In the genomic region with DNA sequence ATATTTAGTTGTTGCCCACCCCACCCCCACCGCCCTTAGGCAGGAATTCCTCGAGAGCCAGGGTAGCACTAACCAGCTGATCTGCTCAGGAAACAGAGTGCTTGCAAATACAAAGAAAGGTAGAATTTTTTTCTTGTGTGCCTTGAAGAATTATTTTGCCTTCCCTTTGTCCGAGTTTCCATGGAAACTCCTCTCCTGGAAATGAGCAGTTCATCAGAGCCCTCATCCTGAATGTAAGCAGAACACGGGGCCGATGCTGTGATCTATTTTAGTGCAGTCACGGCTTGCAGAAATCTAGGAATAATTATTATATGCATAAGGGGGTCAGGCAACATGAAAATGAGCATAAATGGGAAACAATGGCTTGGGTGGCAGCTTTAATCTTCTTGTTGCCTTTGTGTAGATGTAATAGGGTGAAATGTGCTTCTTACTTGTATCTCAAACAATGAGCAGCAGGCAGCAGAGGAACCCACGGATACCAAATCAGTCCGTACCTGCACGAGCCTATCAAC, we compare ENCODE assay signal across 12 mouse cellular contexts.
DNase-seq lines count a peak whose midpoint lies in the region; ATAC-seq lines count a peak whose summit lies in the region.
"Had no signal": no experiment of that assay in that cellular context is flagged by ENCODE, and none has a peak within 500 bp of the region (broad histone marks: within the 10 kb centered on the region; RNA-seq: fewer than 3 reads in every experiment).

No protein-coding gene starts in this region.

- H3K27ac ChIP-seq in intestine, embryonic 14.5 days (ENCODE audit: low read depth), result no peak overlapping the region
- no peak overlapping the region for H3K27ac ChIP-seq in intestine, embryonic 15.5 days
- peak overlapping the region; percentile 73 for H3K27ac ChIP-seq in forebrain, embryonic 16.5 days (ENCODE audit: low read length)
- H3K27ac ChIP-seq in midbrain, embryonic 11.5 days (ENCODE audit: low read depth, low read length), result no peak overlapping the region
- H3K27ac ChIP-seq: heart, embryonic 15.5 days had no signal

- H3K27me3 ChIP-seq in intestine, embryonic 14.5 days (replicated peaks; ENCODE audit: control insufficient read depth, insufficient read depth, low read length), result no peaks in the 10 kb centered on the region
- H3K27me3 ChIP-seq in intestine, embryonic 15.5 days (replicated peaks), result no peaks in the 10 kb centered on the region
- H3K27me3 ChIP-seq in forebrain, embryonic 16.5 days (replicated peaks; ENCODE audit: control insufficient read depth, insufficient read depth, low read length), result no peaks in the 10 kb centered on the region
- H3K27me3 ChIP-seq in midbrain, embryonic 11.5 days (ENCODE audit: control insufficient read depth, insufficient read depth, low read length), result no peaks in the 10 kb centered on the region
- H3K27me3 ChIP-seq: heart, embryonic 15.5 days had no signal

- peaks cover 10% of the 10 kb centered on the region; the same call in 1 of the 2 replicates for H3K4me1 ChIP-seq in intestine, embryonic 14.5 days (replicated peaks; ENCODE audit: control insufficient read depth, insufficient read depth, low read length)
- 0 out of 2 replicates have a peak, but pooled peaks cover 5% of the 10 kb centered on the region for H3K4me1 ChIP-seq in intestine, embryonic 15.5 days (replicated peaks)
- peaks cover 12% of the 10 kb centered on the region for H3K4me1 ChIP-seq in forebrain, embryonic 16.5 days (replicated peaks; ENCODE audit: control insufficient read depth, insufficient read depth, low read length)
- peaks cover 19% of the 10 kb centered on the region for H3K4me1 ChIP-seq in midbrain, embryonic 11.5 days (ENCODE audit: control insufficient read depth, insufficient read depth, low read length)
- H3K4me1 ChIP-seq: heart, embryonic 15.5 days had no signal

- no peak overlapping the region for H3K4me2 ChIP-seq in intestine, embryonic 14.5 days (ENCODE audit: low read length)
- H3K4me2 ChIP-seq in intestine, embryonic 15.5 days (replicated peaks), result no peak overlapping the region
- H3K4me2 ChIP-seq in forebrain, embryonic 16.5 days (ENCODE audit: low read length), result peak overlapping the region; percentile 24
- peak overlapping the region; percentile 31 for H3K4me2 ChIP-seq in midbrain, embryonic 11.5 days
- H3K4me2 ChIP-seq: heart, embryonic 15.5 days had no signal

- 50% methylated on average over 9 of the region's 9 CpGs for WGBS in intestine, embryonic 14.5 days
- 53% methylated on average over 9 of the region's 9 CpGs for WGBS in intestine, embryonic 15.5 days
- 8% methylated on average over 9 of the region's 9 CpGs for WGBS in forebrain, embryonic 16.5 days
- WGBS in midbrain, embryonic 11.5 days, result 22% methylated on average over 9 of the region's 9 CpGs

- ATAC-seq in intestine, embryonic 14.5 days (replicated peaks; ENCODE audit: low FRiP score, low TSS enrichment, low read depth), result peak; percentile 53; the same call in 1 of the 2 replicates
- no peak for ATAC-seq in intestine, embryonic 15.5 days
- peak; percentile 79 for ATAC-seq in forebrain, embryonic 16.5 days
- peak; percentile 69 for ATAC-seq in midbrain, embryonic 11.5 days (ENCODE audit: low FRiP score)
- ATAC-seq in megakaryocyte, adult 5-6 weeks (ENCODE audit: poor library complexity, severe bottlenecking), result no peak

- H3K9me3 ChIP-seq in intestine, embryonic 14.5 days (ENCODE audit: control insufficient read depth, low read length), result no peaks in the 10 kb centered on the region
- H3K9me3 ChIP-seq in intestine, embryonic 15.5 days, result no peaks in the 10 kb centered on the region
- no peaks in the 10 kb centered on the region for H3K9me3 ChIP-seq in forebrain, embryonic 16.5 days (ENCODE audit: control insufficient read depth, low read length)
- no peaks in the 10 kb centered on the region for H3K9me3 ChIP-seq in midbrain, embryonic 11.5 days (ENCODE audit: control insufficient read depth, low read length)
- H3K9me3 ChIP-seq: heart, embryonic 15.5 days had no signal

- DNase-seq in intestine, embryonic 14.5 days (ENCODE audit: low spot score), result no peak
- peak; percentile 92 for DNase-seq in midbrain, embryonic 11.5 days (ENCODE audit: low spot score, missing footprints)
- peak; percentile 28 to 57 for DNase-seq in right cerebral cortex, postnatal 10 days (ENCODE audit: low spot score in 2 of 2)
- DNase-seq in thymus, postnatal 0 days (ENCODE audit: low spot score), result no peak
- DNase-seq in cerebellum, adult 9-10 months, result no peak
- DNase-seq: adrenal gland, adult 2 months; cerebellum, postnatal 25 days; lung, adult 18-20 months had no signal

- H3K9ac ChIP-seq in intestine, embryonic 14.5 days (ENCODE audit: low read length), result no peak overlapping the region
- H3K9ac ChIP-seq in intestine, embryonic 15.5 days, result no peak overlapping the region
- H3K9ac ChIP-seq in forebrain, embryonic 16.5 days (replicated peaks; ENCODE audit: low read depth, low read length), result no peak overlapping the region; the same call in 1 of the 2 replicates
- peak overlapping the region; percentile 31 for H3K9ac ChIP-seq in midbrain, embryonic 11.5 days (ENCODE audit: low read length)
- H3K9ac ChIP-seq: heart, embryonic 15.5 days had no signal

- H3K4me3 ChIP-seq in intestine, embryonic 14.5 days (ENCODE audit: low read depth, low read length), result no peak overlapping the region
- H3K4me3 ChIP-seq in intestine, embryonic 15.5 days (replicated peaks), result no peak overlapping the region
- no peak overlapping the region for H3K4me3 ChIP-seq in forebrain, embryonic 16.5 days (replicated peaks; ENCODE audit: low read length)
- H3K4me3 ChIP-seq in midbrain, embryonic 11.5 days (ENCODE audit: low read depth, low read length), result no peak overlapping the region
- H3K4me3 ChIP-seq: heart, embryonic 15.5 days had no signal

- no peaks in the 10 kb centered on the region for H3K36me3 ChIP-seq in intestine, embryonic 14.5 days (ENCODE audit: control insufficient read depth, insufficient read depth, low read length)
- no peaks in the 10 kb centered on the region for H3K36me3 ChIP-seq in intestine, embryonic 15.5 days
- H3K36me3 ChIP-seq in forebrain, embryonic 16.5 days (ENCODE audit: control insufficient read depth, insufficient read depth), result no peaks in the 10 kb centered on the region
- H3K36me3 ChIP-seq in midbrain, embryonic 11.5 days (ENCODE audit: control insufficient read depth, insufficient read depth, low read length), result no peaks in the 10 kb centered on the region
- H3K36me3 ChIP-seq: heart, embryonic 15.5 days had no signal

Comparison
In these comparisons a context has a peak if more than half of its experiments do, and no peak if none do; other contexts are left out.
1. ATAC-seq: peak in intestine, embryonic 14.5 days (single experiment), forebrain, embryonic 16.5 days (single experiment) and midbrain, embryonic 11.5 days (single experiment); none in intestine, embryonic 15.5 days (single experiment) and megakaryocyte, adult 5-6 weeks (single experiment).
2. DNase-seq: peak in midbrain, embryonic 11.5 days (single experiment) and right cerebral cortex, postnatal 10 days (2 of 2); none in intestine, embryonic 14.5 days (single experiment), thymus, postnatal 0 days (single experiment) and cerebellum, adult 9-10 months (single experiment).
3. H3K4me2 ChIP-seq: peak in forebrain, embryonic 16.5 days (single experiment) and midbrain, embryonic 11.5 days (single experiment); none in intestine, embryonic 14.5 days (single experiment) and intestine, embryonic 15.5 days (single experiment).